Mouse (Mus musculus) MEL (cell line): ENCODE measurements around the gene Cebpzos. TPM values are rescaled to one million over a fixed set of nuclear protein-coding genes. Genes with fewer than 3 reads are reported as not detected.

ENCODE experiments used
- DNase-seq: peaks from one replicate; pipeline ENCODE4 v3.0.0; 2011; ENCODE audit warnings: low read depth, low spot score
- H3K27ac ChIP-seq: 2 replicates; pipeline ENCODE4 v1.5.1; 2012; ENCODE audit warnings: low read depth, mild to moderate bottlenecking, control low read depth, low read length, moderate library complexity; ENCODE audit not compliant: control insufficient read depth
- H3K27me3 ChIP-seq, 2 experiments: fragments of 150-350 bp in 1 of 2; sonication (generic) in 1 of 2; 2 replicates each; pipeline ENCODE4 v1.6.1; 2012; ENCODE audit warnings: low read length in 2 of 2, mild to moderate bottlenecking in 2 of 2, improper control_type of control experiment in 1 of 2, moderate library complexity in 1 of 2; ENCODE audit not compliant: insufficient read depth in 2 of 2, control insufficient read depth in 1 of 2
- H3K36me3 ChIP-seq, 2 experiments: 2 replicates each; pipeline ENCODE4 v1.6.1; 2012 to 2014; ENCODE audit warnings: low read length in 2 of 2, improper control_type of control experiment in 1 of 2, inconsistent platforms in 1 of 2, mild to moderate bottlenecking in 1 of 2; ENCODE audit not compliant: insufficient read depth in 2 of 2, control insufficient read depth in 1 of 2
- H3K4me1 ChIP-seq, 2 experiments: fragments of 150-350 bp in 1 of 2; sonication (generic) in 1 of 2; 2 replicates each; pipeline ENCODE4 v1.6.1; 2012; ENCODE audit warnings: low read length in 2 of 2, improper control_type of control experiment in 1 of 2, mild to moderate bottlenecking in 1 of 2; ENCODE audit not compliant: insufficient read depth in 2 of 2, control insufficient read depth in 1 of 2
- H3K4me3 ChIP-seq, 2 experiments: fragments of 150-350 bp in 1 of 2; sonication (generic) in 1 of 2; 2 replicates each; pipeline ENCODE4 v1.5.1; 2012; ENCODE audit warnings: low read depth in 2 of 2, low read length in 2 of 2, mild to moderate bottlenecking in 2 of 2, moderate library complexity in 2 of 2, control low read depth in 1 of 2, improper control_type of control experiment in 1 of 2; ENCODE audit not compliant: control insufficient read depth in 1 of 2, insufficient read depth in 1 of 2
- H3K79me2 ChIP-seq: 2 replicates; pipeline ENCODE4 v1.6.1; 2012; ENCODE audit warnings: mild to moderate bottlenecking, low read length, moderate library complexity; ENCODE audit not compliant: control insufficient read depth, poor library complexity, insufficient read depth
- H3K9ac ChIP-seq: 2 replicates; pipeline ENCODE4 v1.6.1; 2012; ENCODE audit warnings: low read depth, mild to moderate bottlenecking, control low read depth, low read length, moderate library complexity; ENCODE audit not compliant: control insufficient read depth, poor library complexity, severe bottlenecking
- H3K9me3 ChIP-seq: fragments of 150-350 bp; sonication (generic); replicated peaks from 2 replicates; pipeline ENCODE4 v1.6.1; 2012; ENCODE audit warnings: mild to moderate bottlenecking, low read length, improper control_type of control experiment, moderate library complexity; ENCODE audit not compliant: insufficient read depth
- CHD2 ChIP-seq: IDR thresholded peaks from 2 replicates; pipeline ENCODE4 v1.6.1; 2011; ENCODE audit warnings: low read length, improper control_type of control experiment
- E2F4 ChIP-seq: IDR thresholded peaks from 2 replicates; pipeline ENCODE4 v1.6.1; 2011; ENCODE audit warnings: low read depth, low read length, improper control_type of control experiment, borderline replicate concordance
- ELF1 ChIP-seq: IDR thresholded peaks from 2 replicates; pipeline ENCODE4 v1.6.1; 2014; ENCODE audit warnings: low read depth, mild to moderate bottlenecking, inconsistent platforms, low read length, improper control_type of control experiment, moderate library complexity
- GABPA ChIP-seq: IDR thresholded peaks from 2 replicates; pipeline ENCODE4 v1.6.1; 2012; ENCODE audit warnings: low read depth, mild to moderate bottlenecking, inconsistent platforms, low read length, improper control_type of control experiment, moderate library complexity
- HCFC1 ChIP-seq: IDR thresholded peaks from 2 replicates; pipeline ENCODE4 v1.6.1; 2012; ENCODE audit warnings: low read depth, mild to moderate bottlenecking, inconsistent platforms, low read length, improper control_type of control experiment, moderate library complexity
- JUND ChIP-seq: IDR thresholded peaks from 2 replicates; pipeline ENCODE4 v1.6.1; 2011; ENCODE audit warnings: low read depth, mild to moderate bottlenecking, improper control_type of control experiment, low read length
- KAT2A ChIP-seq: conservative IDR thresholded peaks from 2 replicates; pipeline ENCODE4 v1.6.1; 2012; ENCODE audit warnings: low read depth, low read length, improper control_type of control experiment, inconsistent platforms
- MAX ChIP-seq: IDR thresholded peaks from 2 replicates; pipeline ENCODE4 v1.6.1; 2011; ENCODE audit warnings: low read length, improper control_type of control experiment
- MAZ ChIP-seq: IDR thresholded peaks from 2 replicates; pipeline ENCODE4 v1.6.1; 2012; ENCODE audit warnings: low read depth, mild to moderate bottlenecking, inconsistent platforms, low read length, improper control_type of control experiment
- MXI1 ChIP-seq: IDR thresholded peaks from 2 replicates; pipeline ENCODE4 v1.6.1; 2011; ENCODE audit warnings: mild to moderate bottlenecking, low read depth, low read length, improper control_type of control experiment
- MYB ChIP-seq: IDR thresholded peaks from 2 replicates; pipeline ENCODE4 v1.6.1; 2011; ENCODE audit warnings: mild to moderate bottlenecking, low read depth, low read length, improper control_type of control experiment
- NELFE ChIP-seq: IDR thresholded peaks from 2 replicates; pipeline ENCODE4 v1.6.1; 2011; ENCODE audit warnings: low read depth, low read length, improper control_type of control experiment
- POLR2A ChIP-seq, 2 experiments: IDR thresholded peaks; 2 replicates each; pipeline ENCODE4 v1.6.1; 2011 to 2012; ENCODE audit warnings: low read length in 2 of 2, mild to moderate bottlenecking in 2 of 2, control low read depth in 1 of 2, improper control_type of control experiment in 1 of 2, low read depth in 1 of 2, moderate library complexity in 1 of 2; ENCODE audit not compliant: control insufficient read depth in 1 of 2, insufficient read depth in 1 of 2, poor library complexity in 1 of 2
- POLR2AphosphoS5 ChIP-seq: IDR thresholded peaks from 2 replicates; pipeline ENCODE4 v1.6.1; 2012; ENCODE audit warnings: low read depth, borderline replicate concordance, mild to moderate bottlenecking, inconsistent platforms, low read length, moderate library complexity, mixed read lengths
- RAD21 ChIP-seq: IDR thresholded peaks from 2 replicates; pipeline ENCODE4 v1.6.1; 2011; ENCODE audit warnings: mild to moderate bottlenecking, low read depth, low read length, improper control_type of control experiment
- RCOR1 ChIP-seq: IDR thresholded peaks from 2 replicates; pipeline ENCODE4 v1.6.1; 2012; ENCODE audit warnings: low read depth, mild to moderate bottlenecking, inconsistent platforms, low read length, improper control_type of control experiment
- SIN3A ChIP-seq: IDR thresholded peaks from 2 replicates; pipeline ENCODE4 v1.6.1; 2012; ENCODE audit warnings: low read length, improper control_type of control experiment, inconsistent platforms
- SMC3 ChIP-seq: IDR thresholded peaks from 2 replicates; pipeline ENCODE4 v1.6.1; 2011; ENCODE audit warnings: low read depth, low read length, improper control_type of control experiment
- TAL1 ChIP-seq: IDR thresholded peaks from 2 replicates; pipeline ENCODE4 v1.6.1; 2012; ENCODE audit warnings: mild to moderate bottlenecking, inconsistent platforms, low read length, moderate library complexity, mixed read lengths
- TBP ChIP-seq: IDR thresholded peaks from 2 replicates; pipeline ENCODE4 v1.8.0; 2011; ENCODE audit warnings: low read depth, low read length, improper control_type of control experiment
- TCF12 ChIP-seq: IDR thresholded peaks from 2 replicates; pipeline ENCODE4 v1.6.1; 2014; ENCODE audit warnings: low read depth, mild to moderate bottlenecking, inconsistent platforms, low read length, improper control_type of control experiment, moderate library complexity
- UBTF ChIP-seq: IDR thresholded peaks from 2 replicates; pipeline ENCODE4 v1.6.1; 2012; ENCODE audit warnings: low read depth, mild to moderate bottlenecking, inconsistent platforms, low read length, improper control_type of control experiment, moderate library complexity, borderline replicate concordance; ENCODE audit not compliant: insufficient read depth
- USF1 ChIP-seq: IDR thresholded peaks from 2 replicates; pipeline ENCODE4 v1.6.1; 2014; ENCODE audit warnings: low read depth, mild to moderate bottlenecking, inconsistent platforms, low read length, improper control_type of control experiment, moderate library complexity
- ZC3H11A ChIP-seq: IDR thresholded peaks from 2 replicates; pipeline ENCODE4 v1.6.1; 2012; ENCODE audit warnings: low read depth, mild to moderate bottlenecking, inconsistent platforms, low read length, improper control_type of control experiment
- ZKSCAN1 ChIP-seq: IDR thresholded peaks from 2 replicates; pipeline ENCODE4 v1.6.1; 2012; ENCODE audit warnings: low read depth, mild to moderate bottlenecking, inconsistent platforms, low read length, improper control_type of control experiment, moderate library complexity
- polyA plus RNA-seq, 2 experiments: library from polyadenylated mRNA; stranded (reverse) in 1 of 2; unstranded in 1 of 2; fragments of >175 nt in 1 of 2; fragments of >200 nt in 1 of 2; gene quantifications; 2 replicates each; pipeline versions ENCODE4 v1.2.1 to v1.2.4; 2012; ENCODE audit warnings: low replicate concordance in 2 of 2, low read depth in 1 of 2; ENCODE audit not compliant: insufficient read length in 2 of 2, insufficient read depth in 1 of 2, missing spikeins in 1 of 2
- total RNA-seq: library from RNA; depleted of rRNA; stranded (reverse); fragments of 300-350 nt; gene quantifications from 2 replicates; pipeline ENCODE4 v1.2.3, GENCODE M21; 2012

The Cebpzos gene
- total and polyA plus RNA-seq, 3 experiments = 18.9 to 30.2 TPM; not detected in 1

DNA sequence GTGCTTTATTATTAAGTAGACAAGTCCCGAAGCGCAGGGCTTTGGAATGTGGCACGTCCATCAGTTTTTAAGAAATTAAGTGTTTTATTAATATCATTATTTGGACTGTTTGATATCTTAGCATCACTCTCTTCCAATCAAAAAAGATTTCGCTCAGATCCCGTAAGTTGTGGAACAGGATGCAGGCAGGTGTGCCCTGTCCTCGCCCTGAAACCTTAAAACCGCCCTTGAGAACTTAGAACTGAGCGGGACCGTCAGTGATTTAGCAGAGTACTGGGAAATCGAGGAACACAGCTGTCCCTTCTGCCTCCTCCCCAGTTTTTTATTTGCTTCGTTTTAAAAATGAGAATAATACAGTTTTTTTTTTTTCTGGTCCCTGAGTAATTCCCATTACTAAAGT, 599 bp downstream of the Cebpzos start:
- DNase-seq = no peak
- H3K4me1 ChIP-seq = peaks cover 0 to 14% of the 10 kb centered on the region in 2 experiments; a peak in 3 of 4 replicates

DNA sequence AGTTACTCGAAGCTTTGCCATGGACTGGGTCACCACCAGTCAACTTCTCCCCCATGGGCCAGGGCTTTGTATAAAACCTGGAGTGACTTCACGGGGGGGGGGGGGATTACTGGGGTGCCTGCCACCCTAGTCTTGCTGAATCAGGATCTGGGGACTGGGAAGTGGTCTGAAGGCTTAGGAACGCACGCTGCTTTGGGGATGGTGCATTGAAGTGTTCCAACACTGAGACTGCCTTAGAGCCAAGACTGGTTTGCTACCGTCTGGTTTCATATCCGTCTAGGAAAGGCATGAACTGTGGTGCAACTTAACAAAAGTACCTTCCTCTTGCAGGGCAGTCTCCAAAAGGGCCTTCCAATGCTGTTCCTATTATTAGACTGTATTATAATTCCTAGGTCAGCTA, 1.4 kb downstream of the Cebpzos start:
- no peak overlapping the region for H3K9ac ChIP-seq
- H3K36me3 ChIP-seq = peaks cover 7 to 8% of the 10 kb centered on the region in 2 experiments
- H3K27me3 ChIP-seq = no peaks in the 10 kb centered on the region
- H3K4me3 ChIP-seq = no peak overlapping the region
- peaks cover 0 to 8% of the 10 kb centered on the region in 2 experiments; a peak in 2 of 4 replicates for H3K4me1 ChIP-seq
- TF ChIP-seq MAZ (no peak), CHD2 (no peak), RCOR1 (no peak), ZC3H11A (no peak), UBTF (no peak), POLR2A (IDR thresholded peaks at IDR 0.05; ENCODE audit: control insufficient read depth in 1 of 2, insufficient read depth in 1 of 2, low read depth in 1 of 2, low read length in 2 of 2, poor library complexity in 1 of 2) (no peak; a peak in 1 of 4 replicates), E2F4 (no peak), USF1 (no peak), TBP (no peak), NELFE (no peak), ELF1 (no peak), SIN3A (no peak), RAD21 (no peak), TCF12 (no peak), GABPA (no peak)
- no peaks in the 10 kb centered on the region for H3K9me3 ChIP-seq
- no peak overlapping the region for H3K27ac ChIP-seq
- H3K79me2 ChIP-seq = no peaks in the 10 kb centered on the region; the same call in 1 of the 2 replicates
- no peak for DNase-seq

More for the DNA sequence above, 599 bp downstream of the Cebpzos start:
- H3K9ac ChIP-seq = peak overlapping the region; percentile 76
- no peaks in the 10 kb centered on the region; the same call in 1 of the 2 replicates for H3K79me2 ChIP-seq
- TF ChIP-seq MYB (no peak), TBP (no peak), POLR2AphosphoS5 (no peak), MAX (no peak), SMC3 (no peak), UBTF (no peak), TAL1 (no peak), NELFE (no peak), MAZ (no peak), TCF12 (no peak), GABPA (no peak), KAT2A (no peak), E2F4 (no peak), RAD21 (no peak), HCFC1 (no peak), ZKSCAN1 (no peak), MXI1 (no peak), JUND (no peak)
- no peaks in the 10 kb centered on the region for H3K9me3 ChIP-seq
- peaks cover 7 to 8% of the 10 kb centered on the region in 2 experiments for H3K36me3 ChIP-seq
- no peaks in the 10 kb centered on the region for H3K27me3 ChIP-seq
- H3K27ac ChIP-seq = peak overlapping the region; percentile 53
- peak overlapping the region; percentile 65 for H3K4me3 ChIP-seq
